8 mouse cellular contexts compared by ENCODE assay signal in genomic region chr10:77581023-77581407, GRCm38 (mm10). TPM values are rescaled to one million over a fixed set of nuclear protein-coding genes. Genes with fewer than 3 reads are reported as not detected.
DNase-seq lines count a peak whose midpoint lies in the region; ATAC-seq and TF ChIP-seq lines count a peak whose summit lies in the region.

No protein-coding gene starts in this region.

- no peak for ATAC-seq in heart, embryonic 15.5 days (replicated peaks; ENCODE audit: insufficient number of reproducible peaks, insufficient read depth, low FRiP score, low read depth)
- peak; percentile 24 for ATAC-seq in forebrain, embryonic 16.5 days

- peak overlapping the region; percentile 80 for H3K4me3 ChIP-seq in heart, embryonic 15.5 days
- peak overlapping the region; percentile 52 to 73 for H3K4me3 ChIP-seq in ES-E14 (ENCODE audit: insufficient read depth in 1 of 2, low read depth in 1 of 2, low read length in 2 of 2, poor library complexity in 1 of 2, severe bottlenecking in 1 of 2)
- peak overlapping the region; percentile 74 for H3K4me3 ChIP-seq in forebrain, embryonic 16.5 days (replicated peaks; ENCODE audit: low read length)
- peak overlapping the region; percentile 11; the same call in 1 of the 2 replicates for H3K4me3 ChIP-seq in macrophage (ENCODE audit: inconsistent target)

- 8% methylated on average over 8 of the region's 8 CpGs for WGBS in heart, embryonic 15.5 days
- WGBS in forebrain, embryonic 16.5 days = 8% methylated on average over 8 of the region's 8 CpGs
- 18% methylated on average over 8 of the region's 8 CpGs for WGBS in macrophage (ENCODE audit: missing documents)

- intact Hi-C loops in heart, postnatal 25 days (cut with DNase I) = loop anchor here (5.0 kb wide), 1 partner anchor 41 kb away; the partner anchor contains the start of gene Ube2g2

- in situ Hi-C loops in ES-E14 (cut with MboI; ENCODE audit: low sequenced_read_pairs in 2 of 2, unreplicated experiment in 2 of 2) = no loop called here

- no peaks in the 10 kb centered on the region for H3K9me3 ChIP-seq in heart, embryonic 15.5 days (replicated peaks)
- no peaks in the 10 kb centered on the region for H3K9me3 ChIP-seq in ES-E14 (ENCODE audit: control insufficient read depth, insufficient read depth, low read depth, low read length)
- no peaks in the 10 kb centered on the region for H3K9me3 ChIP-seq in forebrain, embryonic 16.5 days (ENCODE audit: control insufficient read depth, low read length)

- H3K4me2 ChIP-seq in heart, embryonic 15.5 days = peak overlapping the region; percentile 74
- peak overlapping the region; percentile 76 for H3K4me2 ChIP-seq in forebrain, embryonic 16.5 days (ENCODE audit: low read length)

- H3K9ac ChIP-seq in heart, embryonic 15.5 days = peak overlapping the region; percentile 45
- H3K9ac ChIP-seq in ES-E14 (ENCODE audit: insufficient read depth, low read depth, low read length, poor library complexity, severe bottlenecking) = peak overlapping the region; percentile 58; the same call in 1 of the 2 replicates
- peak overlapping the region; percentile 72 for H3K9ac ChIP-seq in forebrain, embryonic 16.5 days (replicated peaks; ENCODE audit: low read depth, low read length)

- peak overlapping the region; percentile 83 for H3K27ac ChIP-seq in heart, embryonic 15.5 days
- H3K27ac ChIP-seq in ES-E14 (ENCODE audit: insufficient read depth, low read depth, low read length, poor library complexity, severe bottlenecking) (no peak overlapping the region), macrophage (peak overlapping the region; percentile 42)
- peak overlapping the region; percentile 76 for H3K27ac ChIP-seq in forebrain, embryonic 16.5 days (ENCODE audit: low read length)

- no peaks in the 10 kb centered on the region for H3K36me3 ChIP-seq in heart, embryonic 15.5 days
- H3K36me3 ChIP-seq in ES-E14 (ENCODE audit: control insufficient read depth, insufficient read depth, low read length, poor library complexity, severe bottlenecking) (peaks cover 4% of the 10 kb centered on the region; the same call in 1 of the 2 replicates), macrophage (ENCODE audit: inconsistent target) (no peaks in the 10 kb centered on the region)
- no peaks in the 10 kb centered on the region for H3K36me3 ChIP-seq in forebrain, embryonic 16.5 days (ENCODE audit: control insufficient read depth, insufficient read depth)

- peaks cover 29% of the 10 kb centered on the region for H3K4me1 ChIP-seq in heart, embryonic 15.5 days (replicated peaks)
- H3K4me1 ChIP-seq in ES-E14 (ENCODE audit: control insufficient read depth in 2 of 2, insufficient read depth in 2 of 2, low read length in 2 of 2, poor library complexity in 1 of 2) = peaks cover 2 to 17% of the 10 kb centered on the region in 2 experiments; a peak in 3 of 4 replicates
- H3K4me1 ChIP-seq in forebrain, embryonic 16.5 days (replicated peaks; ENCODE audit: control insufficient read depth, insufficient read depth, low read length) = peaks cover 11% of the 10 kb centered on the region

- DNase-seq in heart, postnatal 25 days (ENCODE audit: low spot score) = no peak
- DNase-seq in ES-E14 (ENCODE audit: low read depth, low spot score) = no peak
- DNase-seq in adrenal gland, adult (ENCODE audit: inconsistent age in 2 of 2, low spot score in 1 of 2) = no peak
- no peak for DNase-seq in frontal cortex, postnatal 36 days (ENCODE audit: low spot score in 2 of 2)
- DNase-seq in retina, postnatal 1 day = no peak

- peaks cover 40% of the 10 kb centered on the region for H3K79me2 ChIP-seq in macrophage (ENCODE audit: inconsistent target)

- no peaks in the 10 kb centered on the region for H3K27me3 ChIP-seq in heart, embryonic 15.5 days
- no peaks in the 10 kb centered on the region for H3K27me3 ChIP-seq in forebrain, embryonic 16.5 days (replicated peaks; ENCODE audit: control insufficient read depth, insufficient read depth, low read length)

TF ChIP-seq in ES-E14, 5 proteins besides CTCF, POLR2A, EP300 and RAD21:
- TF ChIP-seq ZC3H11A (IDR thresholded peaks at IDR 0.05; ENCODE audit: borderline replicate concordance, low read depth, low read length) (no peak), CHD2 (IDR thresholded peaks at IDR 0.05; ENCODE audit: low read depth, low read length) (no peak), MAFK (IDR thresholded peaks at IDR 0.05; ENCODE audit: insufficient read depth, low read depth, low read length) (no peak), HCFC1 (IDR thresholded peaks at IDR 0.05; ENCODE audit: borderline replicate concordance, insufficient read depth, low read length) (no peak), ZNF384 (IDR thresholded peaks at IDR 0.05; ENCODE audit: low read depth, low read length) (no peak)

RNA-seq across cellular contexts. Expression of gene Pttg1ip, which starts 0.5 kb away (rescaled TPM):
- polyA plus RNA-seq in heart, embryonic 15.5 days (2015; fragmentation: Nextera tagmentation; extraction: Ambion mirVana) = 105 and 125 TPM in 2 replicates
- 100 to 1,000 TPM; 124 to 138 TPM for total RNA-seq in heart, postnatal 25 days (2021)
- 115 and 142 TPM in 2 replicates for total RNA-seq in ES-E14 (2012; rRNA removed)
- 73.3 and 80.5 TPM in 2 replicates for polyA plus RNA-seq in forebrain, embryonic 16.5 days (2015; fragmentation: Nextera tagmentation; extraction: Ambion mirVana)
- 10 to 100 TPM; 20.2 to 99.8 (median 58.3) TPM for total RNA-seq in macrophage (2018; cell fraction: chromatin; rRNA removed)
- 100 to 1,000 TPM in 13 of 26 experiments, 10 to 100 TPM in 13; 77.7 to 133 (median 99.5) TPM for total RNA-seq in macrophage (2018; cell fraction: cytosol; rRNA removed)
- total RNA-seq in macrophage (2018; cell fraction: nucleus; rRNA removed) = 100 to 1,000 TPM in 8 of 26 experiments, 10 to 100 TPM in 18; 51.1 to 150 (median 89.2) TPM
- 99.5 to 103 TPM (median 102 TPM) in 3 replicates for polyA plus RNA-seq in macrophage (2018)

RNA-seq across cellular contexts. Expression of gene Sumo3, which starts 24.9 kb away (rescaled TPM):
- 138 and 169 TPM in 2 replicates for polyA plus RNA-seq in heart, embryonic 15.5 days (2015; fragmentation: Nextera tagmentation; extraction: Ambion mirVana)
- total RNA-seq in heart, postnatal 25 days (2021) = 10 to 100 TPM; 54.8 to 61.2 TPM
- 139 and 148 TPM in 2 replicates for total RNA-seq in ES-E14 (2012; rRNA removed)
- 335 and 349 TPM in 2 replicates for polyA plus RNA-seq in forebrain, embryonic 16.5 days (2015; fragmentation: Nextera tagmentation; extraction: Ambion mirVana)
- 10 to 100 TPM; 15.5 to 97.1 (median 46.4) TPM for total RNA-seq in macrophage (2018; cell fraction: chromatin; rRNA removed)
- total RNA-seq in macrophage (2018; cell fraction: cytosol; rRNA removed) = 100 to 1,000 TPM in 20 of 26 experiments, 10 to 100 TPM in 6; 75.8 to 152 (median 114) TPM
- total RNA-seq in macrophage (2018; cell fraction: nucleus; rRNA removed) = 10 to 100 TPM; 22.7 to 95.5 (median 55.7) TPM
- polyA plus RNA-seq in macrophage (2018) = 105 to 245 TPM (median 141 TPM) in 3 replicates

RNA-seq across cellular contexts. Expression of gene Gm49325, which starts 25.0 kb away (rescaled TPM):
- polyA plus RNA-seq in heart, embryonic 15.5 days (2015; fragmentation: Nextera tagmentation; extraction: Ambion mirVana) = 0.60 and 3.9 TPM in 2 replicates
- 10 to 100 TPM; 10.3 to 11.7 TPM for total RNA-seq in heart, postnatal 25 days (2021)
- total RNA-seq in ES-E14 (2012; rRNA removed) = 1.7 and 5.4 TPM in 2 replicates
- 1.2 and 8.4 TPM in 2 replicates for polyA plus RNA-seq in forebrain, embryonic 16.5 days (2015; fragmentation: Nextera tagmentation; extraction: Ambion mirVana)
- total RNA-seq in macrophage (2018; cell fraction: chromatin; rRNA removed) = 1 to 10 TPM in 4 of 26 experiments, not detected in 22; 1.9 to 4.9 (median 3.6) TPM
- total RNA-seq in macrophage (2018; cell fraction: cytosol; rRNA removed) = 1 to 10 TPM in 18 of 26 experiments, under 1 TPM in 7, not detected in 1; 0.52 to 5.6 (median 1.6) TPM
- 1 to 10 TPM in 1 of 26 experiments, not detected in 25; 1.9 TPM for total RNA-seq in macrophage (2018; cell fraction: nucleus; rRNA removed)
- polyA plus RNA-seq in macrophage (2018) = 3.3 TPM in 1 of 3 replicates, not detected in the others

RNA-seq across cellular contexts. Expression of gene Ube2g2, which starts 41.1 kb away (rescaled TPM):
- 66.3 and 85.1 TPM in 2 replicates for polyA plus RNA-seq in heart, embryonic 15.5 days (2015; fragmentation: Nextera tagmentation; extraction: Ambion mirVana)
- 10 to 100 TPM; 66.7 to 68.4 TPM for total RNA-seq in heart, postnatal 25 days (2021)
- 21.2 and 32.7 TPM in 2 replicates for total RNA-seq in ES-E14 (2012; rRNA removed)
- 107 and 114 TPM in 2 replicates for polyA plus RNA-seq in forebrain, embryonic 16.5 days (2015; fragmentation: Nextera tagmentation; extraction: Ambion mirVana)
- 10 to 100 TPM; 13.3 to 60.1 (median 28.2) TPM for total RNA-seq in macrophage (2018; cell fraction: chromatin; rRNA removed)
- 10 to 100 TPM; 48.6 to 67.4 (median 55.4) TPM for total RNA-seq in macrophage (2018; cell fraction: cytosol; rRNA removed)
- 10 to 100 TPM; 19.4 to 46.6 (median 31.1) TPM for total RNA-seq in macrophage (2018; cell fraction: nucleus; rRNA removed)
- polyA plus RNA-seq in macrophage (2018) = 50.6 to 63.6 TPM (median 52.1 TPM) in 3 replicates

RNA-seq across cellular contexts. Expression of gene Itgb2, which starts 51.0 kb away (rescaled TPM):
- polyA plus RNA-seq in heart, embryonic 15.5 days (2015; fragmentation: Nextera tagmentation; extraction: Ambion mirVana) = 2.1 and 6.2 TPM in 2 replicates
- 1 to 10 TPM; 6.1 to 6.4 TPM for total RNA-seq in heart, postnatal 25 days (2021)
- total RNA-seq in ES-E14 (2012; rRNA removed) = 0.42 and 0.54 TPM in 2 replicates
- 0.80 and 0.85 TPM in 2 replicates for polyA plus RNA-seq in forebrain, embryonic 16.5 days (2015; fragmentation: Nextera tagmentation; extraction: Ambion mirVana)
- 100 to 1,000 TPM in 22 of 26 experiments, 10 to 100 TPM in 4; 30.2 to 203 (median 164) TPM for total RNA-seq in macrophage (2018; cell fraction: chromatin; rRNA removed)
- 100 to 1,000 TPM; 247 to 519 (median 377) TPM for total RNA-seq in macrophage (2018; cell fraction: cytosol; rRNA removed)
- 100 to 1,000 TPM; 138 to 880 (median 577) TPM for total RNA-seq in macrophage (2018; cell fraction: nucleus; rRNA removed)
- polyA plus RNA-seq in macrophage (2018) = 418 to 531 TPM (median 505 TPM) in 3 replicates

Comparison
In these comparisons a context has a peak if more than half of its experiments do, and no peak if none do; other contexts are left out.
1. H3K4me3 ChIP-seq: peak in every context shown above with its lines; median percentile 80 in heart, embryonic 15.5 days; 74 in forebrain, embryonic 16.5 days; 62 in ES-E14; 11 in macrophage.